Mouse (Mus musculus) spleen, postnatal 4 days (tissue): ENCODE data around the gene Mug2.
"Not testable (repeated sequence)": the region's sequence is repeated elsewhere in the genome, so short reads cannot be mapped to it uniquely, and the experiment has no call there.

Source experiments
- DNase-seq, 2 experiments: peaks; one replicate each; pipeline ENCODE4 v3.0.0; 2022; ENCODE audit warnings: low spot score in 2 of 2

Mug2 gene

DNA sequence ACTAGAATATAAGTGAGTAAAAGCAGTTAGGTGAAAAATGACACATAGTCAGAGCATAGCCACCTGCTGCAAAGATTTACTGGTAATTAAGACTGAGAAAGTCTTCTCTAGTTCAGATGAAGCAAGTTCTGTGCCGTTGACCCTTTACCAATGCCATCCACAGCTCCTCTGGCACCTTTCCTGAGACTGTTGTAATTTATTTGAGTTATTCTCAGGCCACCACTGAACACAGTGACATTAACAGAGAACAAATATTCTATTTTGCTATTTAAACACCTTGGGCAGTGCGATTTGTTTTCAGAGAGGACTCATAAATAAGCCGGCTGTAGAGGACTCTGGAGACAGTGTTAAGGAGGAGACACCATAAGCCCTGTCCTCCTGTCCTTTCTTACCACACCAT, at the start of gene Mug2:
Mug2 (plus strand) TSS at position 301 of the 400 bp plus-strand sequence.
- not testable (repeated sequence) for DNase-seq

DNA sequence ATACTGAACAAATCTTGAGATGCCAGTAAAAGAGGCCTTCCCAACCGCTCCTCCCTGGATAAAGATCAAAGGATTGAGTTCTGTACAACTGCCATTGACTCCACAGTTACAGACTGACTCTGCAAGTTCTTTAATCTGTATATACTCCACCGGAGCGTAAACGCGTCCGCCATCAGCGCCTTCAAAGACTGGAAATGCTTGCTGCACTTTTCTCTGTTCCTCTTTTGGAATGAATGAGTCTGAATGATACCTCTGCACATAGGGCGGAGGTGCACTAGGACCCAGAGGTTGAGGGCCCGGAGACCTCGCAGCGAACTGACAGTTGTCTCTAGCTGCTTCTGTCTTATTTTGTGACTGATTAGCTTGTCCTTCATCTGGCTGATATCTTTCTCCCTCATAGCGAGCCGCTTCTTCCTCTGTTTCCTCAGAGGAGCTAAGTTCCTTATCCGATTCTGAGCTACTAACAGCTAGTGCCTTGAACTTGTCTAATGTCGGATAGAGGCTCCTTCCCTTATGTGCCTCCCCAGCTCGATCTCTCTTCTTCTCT, 48.7 kb upstream of the Mug2 start:
- not testable (repeated sequence) for DNase-seq

DNA sequence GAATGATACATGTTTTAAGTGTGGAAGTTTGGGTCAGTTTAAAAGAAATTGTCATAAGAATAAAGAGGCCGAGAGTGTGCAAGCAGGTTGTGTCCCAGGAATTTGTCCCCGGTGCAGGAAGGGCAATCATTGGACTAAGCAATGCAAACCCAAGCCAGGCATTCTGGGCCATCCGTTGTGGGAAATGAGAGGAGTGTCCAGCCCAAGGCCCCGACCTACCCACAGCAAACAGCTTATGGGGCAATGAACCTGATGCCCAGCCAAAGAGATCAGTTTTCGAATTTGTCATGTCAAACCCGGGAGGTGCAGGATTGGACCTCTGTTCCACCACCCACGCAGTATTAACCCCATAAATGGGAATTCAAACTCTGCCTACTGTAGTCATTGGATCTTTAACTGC, 30.9 kb upstream of the Mug2 start:
- no peak for DNase-seq

DNA sequence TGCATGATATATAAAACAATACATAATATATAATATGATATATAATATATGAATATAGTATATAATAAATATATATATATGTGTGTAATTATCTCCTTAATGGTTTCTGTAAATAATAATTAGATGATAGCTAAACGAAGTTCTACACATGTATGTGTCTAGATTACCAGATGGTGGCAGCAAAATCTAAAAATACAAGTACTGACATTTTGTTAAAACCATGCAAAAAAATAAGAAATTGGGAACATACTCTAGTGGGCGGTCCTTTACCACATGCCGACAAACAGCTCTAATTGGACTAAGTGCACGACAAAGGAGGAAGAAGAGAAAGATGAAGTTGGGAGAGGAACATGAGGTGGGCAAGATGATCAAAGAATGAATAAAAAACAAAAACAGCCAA, 94.3 kb downstream of the Mug2 start:
- DNase-seq = no peak

DNA sequence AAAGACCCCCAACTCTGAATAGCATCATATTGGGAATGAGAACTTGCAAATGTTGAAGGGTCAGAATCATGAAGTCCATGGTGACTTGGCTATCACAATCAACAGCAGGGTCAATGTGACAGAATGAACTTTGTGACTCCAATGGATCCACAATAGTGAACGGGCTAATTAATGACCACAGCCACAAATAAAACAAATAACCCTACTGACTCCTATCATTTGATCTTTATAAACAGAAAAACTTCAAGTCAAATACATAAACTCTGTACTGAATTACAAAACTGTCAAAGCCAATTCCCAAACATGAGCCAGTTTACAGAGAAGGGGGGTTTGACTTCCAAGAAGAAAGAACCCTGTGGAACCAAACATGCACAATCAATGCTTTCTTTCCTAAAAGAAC, 95.1 kb downstream of the Mug2 start:
- DNase-seq = no peak

DNA sequence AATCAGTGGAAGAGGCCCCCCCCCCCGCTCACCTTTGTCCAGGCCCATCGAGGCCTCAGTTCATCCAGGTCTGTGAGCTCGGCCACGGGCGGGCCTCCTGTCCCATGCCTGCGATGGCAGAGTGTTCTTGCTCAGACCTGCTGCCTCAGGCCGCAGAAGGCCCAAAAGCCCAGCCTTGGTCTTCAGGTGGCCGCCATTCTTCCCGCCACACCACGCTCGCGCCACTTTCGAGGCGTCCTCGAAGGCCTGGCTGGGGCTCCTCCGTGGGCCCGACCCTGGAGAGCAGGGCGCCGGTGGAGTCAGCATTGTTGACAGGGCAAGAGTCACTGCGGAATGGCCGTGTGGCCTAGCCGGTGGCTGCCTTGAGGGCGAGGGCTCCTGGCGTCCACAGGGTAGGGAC, 110.4 kb downstream of the Mug2 start:
- DNase-seq = no peak

DNA sequence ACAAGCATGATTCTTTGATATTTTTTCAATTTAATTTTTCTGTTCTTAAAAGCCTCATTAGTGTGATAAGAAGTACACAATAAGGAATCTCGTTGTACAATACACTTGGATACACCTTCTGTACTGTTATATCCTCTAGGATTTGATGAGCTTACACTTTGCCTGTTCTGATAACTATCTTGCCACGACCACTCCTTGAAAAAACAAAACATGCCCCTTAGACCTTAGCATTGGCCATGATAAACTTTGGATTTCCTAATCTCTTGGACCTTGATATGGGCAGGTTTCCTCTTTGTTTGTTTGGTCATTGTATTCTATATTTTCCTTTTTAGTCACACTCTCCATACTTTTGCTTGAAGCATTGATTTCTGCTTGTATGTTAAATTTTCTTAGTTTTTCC, 123.0 kb downstream of the Mug2 start:
- DNase-seq = no peak
